Mouse (Mus musculus) heart, adult 2 months (tissue): ENCODE data around the gene Cep250. TPM values are rescaled to one million over a fixed set of nuclear protein-coding genes. Genes with fewer than 3 reads are reported as not detected.

Experiments used
- DNase-seq, 2 experiments: peaks; one replicate each; pipeline ENCODE4 v3.0.0; 2021
- H3K27ac ChIP-seq: fragments of 200-600 bp; 2 replicates; pipeline ENCODE4 v1.8.1; 2022
- H3K27me3 ChIP-seq: fragments of 200-500 bp; 2 replicates; pipeline ENCODE4 v1.6.1; 2012; ENCODE audit warnings: mild to moderate bottlenecking, low read length, inconsistent platforms, mixed read lengths; ENCODE audit not compliant: control insufficient read depth, insufficient read depth
- H3K36me3 ChIP-seq: fragments of 200-500 bp; 2 replicates; pipeline ENCODE4 v1.6.1; 2012; ENCODE audit warnings: low read length, inconsistent platforms; ENCODE audit not compliant: control insufficient read depth, insufficient read depth
- H3K4me1 ChIP-seq: fragments of 200-500 bp; 2 replicates; pipeline ENCODE4 v1.6.1; 2011; ENCODE audit warnings: low read length; ENCODE audit not compliant: control insufficient read depth, insufficient read depth
- H3K4me3 ChIP-seq: fragments of 200-600 bp; 2 replicates; pipeline ENCODE4 v1.8.1; 2022
- H3K79me2 ChIP-seq: fragments of 200-500 bp; replicated peaks from 2 replicates; pipeline ENCODE4 v1.6.1; 2012; ENCODE audit warnings: mild to moderate bottlenecking, inconsistent platforms, low read length, moderate library complexity, mixed read lengths; ENCODE audit not compliant: control insufficient read depth, insufficient read depth
- H3K9ac ChIP-seq: fragments of 200-500 bp; 2 replicates; pipeline ENCODE4 v1.6.1; 2012; ENCODE audit warnings: low read depth, mild to moderate bottlenecking, control low read depth, inconsistent platforms, low read length, mixed read lengths
- CTCF ChIP-seq: fragments of 200-600 bp; IDR thresholded peaks from 2 replicates; pipeline ENCODE4 v1.8.1; 2022; ENCODE audit warnings: antibody characterized with exemption, mild to moderate bottlenecking, moderate library complexity
- EP300 ChIP-seq: fragments of 200-500 bp; IDR thresholded peaks from 2 replicates; pipeline ENCODE4 v1.6.1; 2011; ENCODE audit warnings: low read depth, low read length, control low read depth; ENCODE audit not compliant: insufficient read depth
- POLR2A ChIP-seq: fragments of 200-500 bp; IDR thresholded peaks from 2 replicates; pipeline ENCODE4 v1.6.1; 2011; ENCODE audit warnings: mild to moderate bottlenecking, low read depth, low read length, control low read depth; ENCODE audit not compliant: insufficient read depth
- WGBS: fragments of 180-500 bp; shearing (Covaris S2); methylation state at CpG from one replicate; pipeline ENCODE4 v1.1.7; 2018; 5-methylcytosine and 5-hydroxymethylcytosine counted together
- intact Hi-C: fragments of 180-260 bp; cut with DNase I; formaldehyde crosslinking; loops from one replicate; pipeline ENCODE4 v1.15.1; 2025
- polyA plus RNA-seq: library from polyadenylated mRNA; depleted of rRNA; stranded (reverse); fragments of >200 nt; gene quantifications from 2 replicates; pipeline ENCODE4 v1.2.3, GENCODE M21; 2012
- total RNA-seq, 2 experiments: library from RNA; stranded (reverse); gene quantifications; 2 replicates each; pipeline ENCODE4 v1.2.3; 2021

The Cep250 gene
- total and polyA plus RNA-seq, 3 experiments = 2.8 to 7.4 (median 5.3) TPM

GRCm38 (mm10) chr2:155929531-155930442, 26.5 kb upstream of the Cep250 start, which contains the start of gene Uqcc1:
Gene Uqcc1 (minus strand): TSS chr2:155930310.
- Histone ChIP-seq H3K4me1 (peaks cover 5% of the 10 kb centered on the region), H3K4me3 (peak within 1 kb of the TSS; percentile 63), H3K9ac (peak within 1 kb of the TSS; percentile 77), H3K36me3 (no peaks in the 10 kb centered on the region), H3K27me3 (no peaks in the 10 kb centered on the region), H3K27ac (peak within 1 kb of the TSS; percentile 82), H3K79me2 (0 out of 2 replicates have a peak, but pooled peaks cover 1% of the 10 kb centered on the region)
- under 1% methylated on average over 38 of the region's 38 CpGs for WGBS
- intact Hi-C loops = no loop called here
- TF ChIP-seq CTCF (no peak), POLR2A (peak; percentile 86), EP300 (no peak)
- DNase-seq = peak; percentile 87 to 92

- H3K36me3 ChIP-seq = no peaks in the 10 kb centered on the region
- H3K79me2 ChIP-seq = no peaks in the 10 kb centered on the region
- no peak overlapping the region for H3K4me3 ChIP-seq
- WGBS = 51% methylated on average over 7 of the region's 7 CpGs
- no peaks in the 10 kb centered on the region for H3K4me1 ChIP-seq
- TF ChIP-seq POLR2A (no peak), CTCF (no peak), EP300 (no peak)
- no peaks in the 10 kb centered on the region for H3K27me3 ChIP-seq
- intact Hi-C loops = loop anchor here (10.0 kb wide), 1 partner anchor 245 kb away; the partner anchor contains the start of gene Trpc4ap
- DNase-seq = no peak
- H3K27ac ChIP-seq = no peak overlapping the region
- H3K9ac ChIP-seq = no peak overlapping the region
These were observed 16.2 kb upstream of the Cep250 start for GRCm38 (mm10) chr2:155939897-155940529.

- Histone ChIP-seq H3K4me1 (no peaks in the 10 kb centered on the region), H3K9ac (no peak within 1 kb of the TSS), H3K4me3 (no peak within 1 kb of the TSS), H3K27me3 (no peaks in the 10 kb centered on the region), H3K79me2 (no peaks in the 10 kb centered on the region), H3K36me3 (no peaks in the 10 kb centered on the region), H3K27ac (no peak within 1 kb of the TSS)
- DNase-seq = no peak
- WGBS = 91% methylated on average over 3 of the region's 3 CpGs
- TF ChIP-seq EP300 (no peak), POLR2A (no peak), CTCF (no peak)
- intact Hi-C loops = loop anchor here (10.0 kb wide), 1 partner anchor 246 kb away; the partner anchor contains the start of gene Trpc4ap
These were observed 15.6 kb upstream of the Cep250 start, which contains the start of gene Gm15557 for GRCm38 (mm10) chr2:155940681-155941080. Gene Gm15557 (plus strand): TSS chr2:155940728.

DNA sequence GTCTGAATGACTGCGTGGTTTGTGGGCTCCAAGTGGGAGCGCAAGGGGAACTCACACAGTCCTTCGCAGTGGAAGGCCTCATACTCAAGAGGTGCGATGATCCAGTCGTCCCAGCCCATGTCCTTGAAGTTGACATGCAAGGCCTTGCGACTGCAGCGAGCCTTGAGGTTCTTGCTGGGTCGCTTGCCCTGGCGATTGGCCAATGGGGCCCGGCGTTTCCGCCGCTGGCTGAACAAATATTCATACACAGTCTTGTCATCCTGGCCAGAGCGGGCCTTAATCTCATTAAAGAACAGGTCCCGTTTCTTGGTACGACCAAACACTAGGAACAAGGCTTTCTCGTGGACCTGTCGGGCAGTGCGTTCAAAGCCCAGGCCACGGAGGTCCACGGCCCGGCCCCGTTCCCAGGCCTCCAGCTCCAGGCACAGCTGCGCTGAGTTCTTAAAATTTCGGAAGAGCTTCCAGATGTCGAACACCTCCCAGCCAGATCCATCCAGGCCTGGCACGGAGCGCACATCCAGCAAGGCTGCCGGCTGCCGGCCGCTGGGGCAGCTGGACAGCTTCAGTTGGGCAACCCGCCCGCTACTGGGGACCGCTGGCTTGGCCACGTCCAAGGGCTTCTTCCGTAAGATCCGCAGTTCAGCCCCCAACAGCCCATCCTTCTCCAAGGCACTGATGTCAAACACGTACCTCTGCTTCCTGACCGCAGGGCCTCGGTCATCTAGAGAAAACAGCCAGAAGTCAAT, 14.4 kb upstream of the Cep250 start:
- H3K36me3 ChIP-seq = no peaks in the 10 kb centered on the region
- intact Hi-C loops = loop anchor here (10.0 kb wide), 1 partner anchor 247 kb away; the partner anchor contains the start of gene Trpc4ap
- H3K27ac ChIP-seq = no peak overlapping the region
- TF ChIP-seq EP300 = no peak
- no peak for TF ChIP-seq CTCF
- TF ChIP-seq POLR2A = no peak
- no peaks in the 10 kb centered on the region for H3K27me3 ChIP-seq
- no peak overlapping the region for H3K4me3 ChIP-seq
- no peaks in the 10 kb centered on the region for H3K4me1 ChIP-seq
- whole genome bisulfite sequencing = 81% methylated on average over 40 of the region's 40 CpGs
- no peak overlapping the region for H3K9ac ChIP-seq
- H3K79me2 ChIP-seq = no peaks in the 10 kb centered on the region
- DNase-seq = peak; percentile 35 to 46

- no peak for DNase-seq
- no peak overlapping the region for H3K27ac ChIP-seq
- H3K4me1 ChIP-seq = no peaks in the 10 kb centered on the region
- no peak overlapping the region for H3K9ac ChIP-seq
- H3K36me3 ChIP-seq = no peaks in the 10 kb centered on the region
- WGBS = 19% methylated on average over 8 of the region's 8 CpGs
- H3K4me3 ChIP-seq = no peak overlapping the region
- TF ChIP-seq POLR2A (no peak), CTCF (no peak), EP300 (no peak)
- intact Hi-C loops = loop anchor here (10.0 kb wide), 1 partner anchor 249 kb away; the partner anchor contains the start of gene Trpc4ap
- H3K79me2 ChIP-seq = no peaks in the 10 kb centered on the region
- no peaks in the 10 kb centered on the region for H3K27me3 ChIP-seq
These were observed 12.8 kb upstream of the Cep250 start for GRCm38 (mm10) chr2:155943463-155943862.
